Mouse (Mus musculus) spleen, adult 10 weeks (tissue): Measurements from ENCODE around the gene Fam45a. TPM values are rescaled to one million over a fixed set of nuclear protein-coding genes. Genes with fewer than 3 reads are reported as not detected.

ENCODE experiments used
- polyA plus RNA-seq: library from polyadenylated mRNA; stranded (reverse); fragments of 350-450 nt; fragmentation: Illumina TruSeq; extraction: RNeasy Lipid Tissue Mini Kit (QIAGEN cat#74804); gene quantifications from one replicate; pipeline ENCODE4 v1.2.3, GENCODE M21; 2015; ENCODE audit warnings: low replicate concordance; ENCODE audit not compliant: insufficient read depth

Gene Fam45a
- polyA plus RNA-seq: 49.2 TPM

DNA sequence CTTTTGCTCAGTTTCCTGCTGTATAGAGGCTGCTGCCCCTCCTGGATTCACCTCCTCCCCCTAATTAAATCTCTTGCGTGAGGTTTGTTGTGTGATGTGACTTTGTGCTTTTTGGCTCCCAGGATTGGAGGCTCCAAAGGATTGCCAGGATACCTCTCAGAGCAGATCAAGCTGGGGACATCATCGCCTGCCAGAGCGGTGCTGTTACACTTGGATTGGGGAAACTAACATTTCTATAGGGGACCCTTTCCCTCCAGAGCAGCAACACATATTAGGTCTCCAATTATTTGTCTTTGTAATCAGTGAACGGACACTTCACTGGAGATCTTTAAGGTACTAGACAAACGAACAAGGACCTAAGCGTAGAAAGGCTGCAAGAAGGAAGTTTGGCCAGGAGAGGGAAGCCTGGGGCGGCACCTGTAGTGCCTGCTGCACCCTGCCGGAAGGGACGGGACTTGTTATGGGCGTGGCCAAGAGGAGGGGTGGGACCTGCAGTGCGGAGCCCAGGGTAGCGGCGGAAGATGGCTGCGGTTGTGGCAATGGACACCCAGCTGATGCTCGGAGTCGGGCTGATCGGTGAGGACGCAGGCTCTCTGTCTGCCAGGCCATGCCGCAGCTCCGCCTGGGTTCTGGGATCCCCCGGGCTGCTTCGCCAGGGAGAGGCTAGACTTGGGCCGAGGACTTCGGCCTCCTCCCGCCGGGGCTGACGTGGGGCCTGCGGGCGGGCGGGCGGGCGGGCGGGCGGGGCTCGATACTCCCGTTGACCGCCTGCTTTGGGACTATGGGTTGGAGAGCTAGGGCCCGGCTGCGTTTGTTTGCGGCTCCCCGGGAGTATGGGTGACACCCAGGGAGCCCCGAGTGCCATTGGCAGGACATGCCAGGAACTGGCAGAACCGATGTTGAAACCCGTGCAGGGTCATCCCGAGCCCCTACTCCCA, at the start of gene Fam45a:
Gene Fam45a (plus strand): TSS at position 488 of the 938 bp plus-strand sequence.

DNA sequence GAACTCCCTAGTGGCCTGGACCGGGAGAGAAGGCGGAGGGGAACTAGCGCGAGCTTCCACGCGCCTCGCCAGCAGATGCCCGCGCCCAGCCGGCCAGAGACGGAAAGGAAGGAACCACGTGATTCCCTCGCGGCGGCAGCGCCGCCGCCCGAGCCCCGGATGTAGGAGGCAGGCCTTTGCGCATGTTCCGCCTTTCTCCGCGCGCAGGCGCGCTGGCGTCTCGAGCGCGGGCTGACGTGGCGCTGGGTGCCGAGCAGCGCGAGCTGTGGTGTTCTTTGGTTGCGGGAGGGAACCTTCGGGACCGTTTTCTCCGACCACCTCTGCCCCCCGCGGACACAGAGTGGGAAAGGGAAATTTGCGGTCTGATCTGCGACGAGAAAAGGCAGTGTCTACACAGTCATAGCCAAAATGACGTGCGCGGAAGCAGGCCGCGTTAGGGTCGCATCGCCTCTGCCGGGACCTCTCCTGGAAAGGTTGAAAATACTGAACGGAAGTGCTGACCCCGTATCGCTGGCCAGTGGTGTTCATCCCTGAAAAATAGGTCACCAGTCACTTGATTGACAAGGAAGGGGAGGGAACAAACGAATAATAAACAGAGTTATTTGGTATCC, 20.7 kb upstream of the Fam45a start, which contains the start of gene Eif3a:
Gene Eif3a (minus strand): TSS at position 108 of the 611 bp plus-strand sequence.

DNA sequence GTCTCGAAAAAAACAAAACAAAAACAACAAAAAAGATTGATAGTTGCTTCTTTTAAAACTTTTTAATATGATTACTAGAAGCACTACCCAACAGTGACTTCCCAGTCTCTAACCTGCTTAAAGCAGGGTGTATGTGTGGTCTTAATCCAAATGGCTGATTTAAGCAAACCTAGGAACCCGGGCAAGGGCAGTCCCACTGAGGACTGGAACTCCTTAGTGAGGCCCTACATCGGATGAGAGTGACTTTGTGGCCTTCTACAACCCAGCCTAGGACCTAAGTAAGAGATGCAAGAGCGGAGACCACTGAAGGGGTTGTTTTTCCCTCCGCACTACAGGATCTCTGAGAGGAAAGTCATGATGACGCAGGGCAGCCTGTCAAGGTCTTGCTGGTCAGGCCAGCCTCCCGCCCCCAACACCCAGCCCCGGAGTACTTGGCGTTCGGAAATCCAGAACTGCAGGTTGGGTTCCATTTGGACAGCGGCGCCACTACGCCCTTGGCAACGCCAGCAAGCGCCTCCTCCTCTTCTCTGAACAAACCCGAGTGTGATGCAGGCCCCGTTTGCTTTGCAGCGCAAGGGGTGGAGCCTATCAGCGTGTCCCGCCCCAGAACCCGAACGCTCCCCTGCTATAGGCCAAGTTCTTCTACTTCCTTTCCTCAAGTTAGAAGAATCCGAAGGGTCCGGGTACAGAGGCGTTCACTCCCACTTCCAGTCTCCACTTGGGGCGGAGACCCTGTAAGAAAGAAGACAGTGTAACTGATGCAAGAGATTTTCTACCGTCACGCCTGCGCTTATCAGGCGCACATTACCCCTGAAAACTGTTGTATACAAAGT, 49.7 kb downstream of the Fam45a start, which contains the start of gene Sfxn4:
Gene Sfxn4 (minus strand): TSS at position 612 of the 833 bp plus-strand sequence.

DNA sequence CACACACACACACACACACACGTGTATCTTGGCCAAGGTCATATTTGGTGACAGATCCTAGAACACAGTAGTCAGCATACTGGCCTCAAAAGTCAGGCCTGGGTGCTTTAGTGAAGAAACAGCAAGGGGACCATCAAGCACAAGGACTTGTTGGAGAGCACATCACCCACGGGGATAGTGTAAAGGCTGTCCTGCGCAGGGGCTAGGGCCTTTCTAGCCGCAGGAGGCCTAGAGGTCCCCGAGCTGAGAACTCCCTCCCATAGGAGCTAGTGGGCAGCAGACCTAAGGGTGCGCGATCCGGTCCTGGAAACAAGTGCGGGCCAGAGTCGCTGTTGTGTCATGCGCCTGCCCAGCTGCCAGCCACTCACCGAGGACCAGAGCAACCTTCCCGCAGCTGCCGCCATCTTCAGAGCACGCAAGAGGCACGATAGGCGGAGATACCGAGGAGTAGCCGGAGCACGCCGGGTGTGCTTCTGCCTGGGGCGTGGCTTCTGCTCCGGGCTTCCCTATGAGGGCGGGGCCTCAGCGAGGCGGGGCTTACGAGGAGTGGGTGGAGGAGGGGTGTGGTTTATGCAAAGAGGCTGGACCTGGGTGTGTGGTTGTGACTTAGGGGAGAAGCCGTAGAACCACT, 62.8 kb downstream of the Fam45a start, which contains the start of gene Prdx3:
Gene Prdx3 (minus strand): TSS at position 493 of the 631 bp plus-strand sequence.

Other genes with a start within 250 kb of the Fam45a start
- gene Cacul1, start 230.6 kb upstream of the Fam45a start, polyA plus RNA-seq: 43.7 TPM
- 3.8 TPM for gene Nanos1, start 55.6 kb upstream of the Fam45a start, polyA plus RNA-seq
- gene Eif3a, start 20.9 kb upstream of the Fam45a start, polyA plus RNA-seq: 227 TPM
- gene Sfxn4, start 49.9 kb downstream of the Fam45a start, polyA plus RNA-seq: 10.1 TPM
- gene Prdx3, start 63.0 kb downstream of the Fam45a start, polyA plus RNA-seq: 103 TPM
- 19.7 TPM for gene Grk5, start 78.2 kb downstream of the Fam45a start, polyA plus RNA-seq